21 mouse cellular contexts compared by ENCODE assay signal in the genomic region with DNA sequence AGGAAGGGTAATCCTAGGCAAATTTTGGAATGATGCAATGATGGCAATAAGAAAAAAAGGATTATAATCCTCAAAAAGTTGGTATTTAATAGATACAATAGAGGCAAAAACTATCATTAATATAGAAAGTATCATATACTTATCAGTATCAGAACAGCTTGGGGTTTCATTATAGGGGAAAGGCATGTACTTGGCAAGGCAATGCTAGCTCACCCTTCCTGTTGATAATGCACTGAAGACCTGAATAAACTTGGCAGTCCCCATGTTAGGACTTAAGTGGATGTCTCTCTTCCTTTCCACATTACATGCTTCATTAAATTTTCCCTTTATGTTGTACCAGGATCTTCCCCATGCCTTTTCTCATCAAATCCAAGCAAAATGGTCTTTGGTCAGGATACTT.
"Had no signal": no experiment of that assay in that cellular context is flagged by ENCODE, and none has a peak within 500 bp of the region (broad histone marks: within the 10 kb centered on the region; RNA-seq: fewer than 3 reads in every experiment).

No protein-coding gene starts in this region.

- H3K4me1 ChIP-seq: liver, embryonic 13.5 days; liver, embryonic 15.5 days; neural tube, embryonic 13.5 days; neural tube, embryonic 15.5 days had no signal

- DNase-seq: liver, embryonic 13.5 days; liver, postnatal 0 days; lung, adult 2 months; lung, postnatal 10 days; midbrain, embryonic 14.5 days; retina, postnatal 1 day; right cerebral cortex, adult 18-20 months; right cerebral cortex, postnatal 25 days; right cerebral cortex, postnatal 4 days; spleen, adult 18-20 months; thymus, adult 18-20 months; thymus, postnatal 14 days; thymus, postnatal 36 days had no signal

- H3K36me3 ChIP-seq: liver, embryonic 13.5 days; liver, embryonic 15.5 days; lung, embryonic 15.5 days; neural tube, embryonic 13.5 days; neural tube, embryonic 15.5 days had no signal

- H3K9ac ChIP-seq: liver, embryonic 13.5 days; liver, embryonic 15.5 days; liver, postnatal 0 days; lung, embryonic 15.5 days; neural tube, embryonic 13.5 days; neural tube, embryonic 15.5 days had no signal

- ATAC-seq: liver, postnatal 0 days; midbrain, embryonic 16.5 days had no signal

- H3K4me2 ChIP-seq: liver, embryonic 13.5 days; liver, embryonic 15.5 days; lung, embryonic 15.5 days; midbrain, embryonic 11.5 days; neural tube, embryonic 13.5 days; neural tube, embryonic 15.5 days had no signal

- H3K4me3 ChIP-seq: liver, embryonic 13.5 days; liver, embryonic 15.5 days; lung, embryonic 15.5 days; myocyte; neural tube, embryonic 13.5 days; neural tube, embryonic 15.5 days had no signal

- H3K27ac ChIP-seq: liver, embryonic 13.5 days; liver, embryonic 15.5 days; lung, embryonic 15.5 days; macrophage; neural tube, embryonic 13.5 days; neural tube, embryonic 15.5 days had no signal

- H3K27me3 ChIP-seq: liver, embryonic 13.5 days; liver, embryonic 15.5 days; lung, embryonic 15.5 days; neural tube, embryonic 13.5 days; neural tube, embryonic 15.5 days had no signal

- H3K9me3 ChIP-seq: liver, embryonic 13.5 days; liver, embryonic 15.5 days; lung, embryonic 15.5 days; neural tube, embryonic 13.5 days; neural tube, embryonic 15.5 days had no signal
